Mouse (Mus musculus) C2C12 (cell line): ENCODE results near the gene Cnbp. TPM values are rescaled to one million over a fixed set of nuclear protein-coding genes. Genes with fewer than 3 reads are reported as not detected.
A peak's percentile ranks its signal among the peaks of the same experiment; 100 is the strongest.

Source experiments
- H3K27me3 ChIP-seq: one replicate; pipeline ENCODE4 v1.6.1; 2011; ENCODE audit not compliant: control insufficient read depth, insufficient read depth, insufficient read length
- H3K36me3 ChIP-seq: one replicate; pipeline ENCODE4 v1.6.1; 2011; ENCODE audit not compliant: control insufficient read depth, insufficient read depth
- H3K4me3 ChIP-seq: one replicate; pipeline ENCODE4 v1.5.1; 2011; ENCODE audit warnings: mild to moderate bottlenecking, control low read depth; ENCODE audit not compliant: poor library complexity, insufficient read depth, severe bottlenecking
- H3K79me2 ChIP-seq: one replicate; pipeline ENCODE4 v1.6.1; 2011; ENCODE audit not compliant: control insufficient read depth, insufficient read depth
- H3K79me3 ChIP-seq: one replicate; pipeline ENCODE4 v1.6.1; 2011; ENCODE audit warnings: low read depth, control low read depth
- H3ac ChIP-seq: one replicate; pipeline ENCODE3; 2011; ENCODE audit warnings: low read depth; ENCODE audit not compliant: control insufficient read depth, insufficient read length
- CEBPB ChIP-seq: IDR thresholded peaks from one replicate; pipeline ENCODE4 v1.6.1; 2011; ENCODE audit warnings: low read depth, mild to moderate bottlenecking, control low read depth, moderate library complexity
- CTCF ChIP-seq: IDR thresholded peaks from one replicate; pipeline ENCODE4 v1.5.1; 2011; ENCODE audit not compliant: control insufficient read depth, insufficient read depth, insufficient read length
- FOSL1 ChIP-seq: IDR thresholded peaks from one replicate; pipeline ENCODE4 v1.8.0; 2011; ENCODE audit warnings: mild to moderate bottlenecking, low read length; ENCODE audit not compliant: poor library complexity, insufficient read depth, severe bottlenecking
- MAX ChIP-seq: IDR thresholded peaks from one replicate; pipeline ENCODE4 v1.6.1; 2011; ENCODE audit warnings: mild to moderate bottlenecking, control low read depth
- MYOD1 ChIP-seq: IDR thresholded peaks from one replicate; pipeline ENCODE4 v1.6.1; 2011; ENCODE audit warnings: low read depth; ENCODE audit not compliant: control insufficient read depth, insufficient read length
- MYOG ChIP-seq: IDR thresholded peaks from one replicate; pipeline ENCODE4 v1.6.1; 2011; ENCODE audit not compliant: control insufficient read depth, insufficient read length; ENCODE audit errors: extremely low read depth
- USF1 ChIP-seq: IDR thresholded peaks from one replicate; pipeline ENCODE4 v1.6.1; 2011; ENCODE audit warnings: low read depth, mild to moderate bottlenecking, control low read depth, moderate library complexity
- polyA plus RNA-seq: library from polyadenylated mRNA; unstranded; fragments of >200 nt; fragmentation: generic; extraction: Trizol; gene quantifications from one replicate; pipeline ENCODE4 v1.2.1, GENCODE M21; 2012; ENCODE audit warnings: missing spikeins

Gene Cnbp
- polyA plus RNA-seq, 1 experiment, result 353 TPM

- H3ac ChIP-seq, result no peak overlapping the region
- no peaks in the 10 kb centered on the region for H3K79me2 ChIP-seq
- TF ChIP-seq FOSL1, result peak; percentile 65
- TF ChIP-seq MYOG, result no peak
- no peaks in the 10 kb centered on the region for H3K36me3 ChIP-seq
- H3K4me3 ChIP-seq, result no peak overlapping the region
- H3K27me3 ChIP-seq, result no peaks in the 10 kb centered on the region
- no peaks in the 10 kb centered on the region for H3K79me3 ChIP-seq
These were observed 24.2 kb upstream of the Cnbp start for GRCm38 (mm10) chr6:87875083-87875482.

- H3K27me3 ChIP-seq, result no peaks in the 10 kb centered on the region
- H3K4me3 ChIP-seq, result no peak overlapping the region
- no peaks in the 10 kb centered on the region for H3K36me3 ChIP-seq
- H3K79me2 ChIP-seq, result no peaks in the 10 kb centered on the region
- no peaks in the 10 kb centered on the region for H3K79me3 ChIP-seq
- TF ChIP-seq FOSL1 (no peak), CTCF (no peak), MYOG (no peak), CEBPB (no peak), MAX (no peak), MYOD1 (no peak), USF1 (no peak)
- no peak overlapping the region for H3ac ChIP-seq
These were observed 23.1 kb upstream of the Cnbp start for GRCm38 (mm10) chr6:87873963-87874362.

GRCm38 (mm10) chr6:87873104-87873503 lies 22.2 kb upstream of the Cnbp start:
- Histone ChIP-seq H3K27me3 (no peaks in the 10 kb centered on the region), H3K4me3 (no peak overlapping the region), H3ac (no peak overlapping the region), H3K36me3 (no peaks in the 10 kb centered on the region), H3K79me3 (no peaks in the 10 kb centered on the region), H3K79me2 (no peaks in the 10 kb centered on the region)
- TF ChIP-seq USF1 (no peak), FOSL1 (no peak), MYOG (no peak), CTCF (no peak), MYOD1 (no peak)

GRCm38 (mm10) chr6:87871240-87871639 lies 20.3 kb upstream of the Cnbp start:
- H3K36me3 ChIP-seq, result no peaks in the 10 kb centered on the region
- no peaks in the 10 kb centered on the region for H3K27me3 ChIP-seq
- no peak overlapping the region for H3ac ChIP-seq
- H3K79me2 ChIP-seq, result no peaks in the 10 kb centered on the region
- H3K4me3 ChIP-seq, result no peak overlapping the region
- TF ChIP-seq CEBPB, result no peak
- no peak for TF ChIP-seq MYOG
- no peak for TF ChIP-seq MAX
- no peak for TF ChIP-seq MYOD1
- TF ChIP-seq CTCF, result no peak
- no peak for TF ChIP-seq USF1
- TF ChIP-seq FOSL1, result no peak
- H3K79me3 ChIP-seq, result no peaks in the 10 kb centered on the region

GRCm38 (mm10) chr6:87870440-87870839 lies 19.5 kb upstream of the Cnbp start:
- H3K79me3 ChIP-seq, result no peaks in the 10 kb centered on the region
- TF ChIP-seq FOSL1 (no peak), CEBPB (no peak), MYOD1 (no peak)
- H3ac ChIP-seq, result no peak overlapping the region
- H3K36me3 ChIP-seq, result no peaks in the 10 kb centered on the region
- no peak overlapping the region for H3K4me3 ChIP-seq
- no peaks in the 10 kb centered on the region for H3K27me3 ChIP-seq
- no peaks in the 10 kb centered on the region for H3K79me2 ChIP-seq

GRCm38 (mm10) chr6:87868871-87869506 lies 18.1 kb upstream of the Cnbp start:
- H3K36me3 ChIP-seq, result no peaks in the 10 kb centered on the region
- TF ChIP-seq MYOD1, result peak; percentile 65
- TF ChIP-seq USF1, result no peak
- no peak for TF ChIP-seq MYOG
- no peak for TF ChIP-seq CTCF
- TF ChIP-seq FOSL1, result peak; percentile 91
- TF ChIP-seq CEBPB, result no peak
- TF ChIP-seq MAX, result peak; percentile 61

GRCm38 (mm10) chr6:87867256-87867655 lies 16.4 kb upstream of the Cnbp start:
- Histone ChIP-seq H3K79me3 (no peaks in the 10 kb centered on the region), H3K36me3 (no peaks in the 10 kb centered on the region), H3K27me3 (no peaks in the 10 kb centered on the region), H3ac (no peak overlapping the region), H3K4me3 (no peak overlapping the region), H3K79me2 (no peaks in the 10 kb centered on the region)
- TF ChIP-seq CEBPB, result no peak
- TF ChIP-seq CTCF, result no peak
- TF ChIP-seq MYOG, result no peak

More at GRCm38 (mm10) chr6:87868871-87869506, 18.1 kb upstream of the Cnbp start:
- H3K79me3 ChIP-seq, result no peaks in the 10 kb centered on the region
- H3K79me2 ChIP-seq, result no peaks in the 10 kb centered on the region
- no peaks in the 10 kb centered on the region for H3K27me3 ChIP-seq
- peak overlapping the region; percentile 20 for H3ac ChIP-seq
- no peak overlapping the region for H3K4me3 ChIP-seq
